Mouse (Mus musculus) urinary bladder, adult 2 months (tissue): ENCODE measurements around the gene Msrb3. TPM values are rescaled to one million over a fixed set of nuclear protein-coding genes. Genes with fewer than 3 reads are reported as not detected.

ENCODE experiments used
- DNase-seq: peaks from one replicate; pipeline ENCODE4 v3.0.0; 2022; ENCODE audit warnings: low spot score
- polyA plus RNA-seq: library from polyadenylated mRNA; depleted of rRNA; stranded (reverse); fragments of >200 nt; gene quantifications from 2 replicates; pipeline ENCODE4 v1.2.3, GENCODE M21; 2012; rRNA removed

The Msrb3 gene
- 142 and 145 TPM in 2 replicates for polyA plus RNA-seq

GRCm38 (mm10) chr10:120898785-120899762, at the start of gene Msrb3:
TSS of gene Msrb3 (minus strand) at chr10:120899101.
- peak; percentile 76 for DNase-seq

- no peak for DNase-seq
These were observed 49.6 kb upstream of the Msrb3 start for GRCm38 (mm10) chr10:120948461-120948860.

DNA sequence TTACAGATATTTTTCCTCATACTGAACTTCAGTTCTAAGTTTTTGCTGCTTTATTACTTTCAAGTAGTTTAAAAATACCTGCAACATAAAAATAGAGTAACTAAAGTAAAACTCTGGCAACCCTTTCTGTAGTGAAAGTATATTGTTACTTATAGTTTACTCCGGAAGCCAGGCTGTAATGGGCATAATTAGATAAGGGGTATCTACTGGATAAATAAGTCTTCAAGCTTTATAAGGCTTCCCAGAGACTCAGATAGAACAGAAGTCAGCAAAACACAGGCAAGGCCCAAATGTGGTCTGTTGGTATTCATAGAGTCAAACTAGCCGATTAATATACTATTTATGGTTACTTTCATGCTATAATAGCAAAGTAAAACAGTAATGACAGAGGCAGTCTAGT, 48.9 kb upstream of the Msrb3 start:
- no peak for DNase-seq

DNA sequence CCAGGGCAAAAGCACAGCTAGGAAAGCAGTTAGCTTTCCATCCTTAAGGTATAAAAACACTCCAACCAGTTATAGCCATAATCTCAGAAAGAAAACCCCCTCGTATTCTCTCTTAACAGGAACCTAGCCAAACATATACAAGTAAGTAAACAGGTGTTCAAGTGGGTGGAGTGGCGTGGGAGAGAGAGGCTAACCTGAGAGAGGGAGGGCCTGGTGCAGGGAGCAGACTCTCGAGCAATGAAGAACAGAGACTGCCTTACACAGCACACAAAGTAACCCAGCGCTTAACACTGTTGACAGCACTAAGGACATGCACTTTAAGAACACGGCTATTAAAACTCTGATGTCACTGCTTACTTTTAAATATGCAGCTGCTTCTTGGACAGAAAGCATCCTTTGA, 47.9 kb upstream of the Msrb3 start:
- no peak for DNase-seq

DNA sequence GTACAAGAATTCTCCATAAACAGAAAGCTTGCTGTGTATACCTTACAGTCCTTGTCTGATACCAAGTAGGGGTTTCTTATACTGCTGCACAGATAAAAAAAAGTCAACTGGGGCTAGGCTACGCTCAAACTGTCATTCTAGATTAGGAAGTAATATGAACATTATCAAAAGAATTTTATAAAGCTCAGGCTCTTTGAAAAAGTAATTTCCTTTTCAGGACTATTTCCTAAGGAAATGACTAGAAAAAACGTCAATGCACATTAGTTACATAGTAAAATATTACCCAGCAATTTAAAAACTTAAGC, 40.0 kb upstream of the Msrb3 start:
- no peak for DNase-seq

- DNase-seq, result no peak
These were observed 39.4 kb upstream of the Msrb3 start for GRCm38 (mm10) chr10:120938077-120938903.

- no peak for DNase-seq
These were observed 30.6 kb upstream of the Msrb3 start for GRCm38 (mm10) chr10:120929536-120929935.

- DNase-seq, result no peak
These were observed 29.3 kb upstream of the Msrb3 start for GRCm38 (mm10) chr10:120928183-120928582.

DNA sequence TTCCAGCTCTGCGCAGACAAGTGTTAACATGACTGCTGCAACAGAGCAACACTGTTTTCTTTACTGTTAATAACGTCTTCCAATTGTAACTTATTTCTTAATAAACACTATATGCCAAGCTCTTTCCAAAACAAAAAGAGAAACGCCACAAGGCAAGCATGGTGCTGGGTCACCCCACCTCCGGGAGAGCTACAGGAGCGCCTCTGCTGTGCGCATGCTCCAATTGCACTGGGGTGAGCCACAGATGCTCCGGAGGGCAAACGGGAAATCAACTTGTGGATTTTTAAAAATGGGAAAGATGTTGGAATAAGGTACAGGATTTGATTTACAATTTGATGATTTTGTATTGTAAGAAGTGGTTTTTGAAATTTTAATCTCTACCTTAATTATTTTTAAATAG, 27.3 kb upstream of the Msrb3 start:
- DNase-seq, result no peak

- no peak for DNase-seq
These were observed 22.6 kb upstream of the Msrb3 start for GRCm38 (mm10) chr10:120921501-120921900.

DNA sequence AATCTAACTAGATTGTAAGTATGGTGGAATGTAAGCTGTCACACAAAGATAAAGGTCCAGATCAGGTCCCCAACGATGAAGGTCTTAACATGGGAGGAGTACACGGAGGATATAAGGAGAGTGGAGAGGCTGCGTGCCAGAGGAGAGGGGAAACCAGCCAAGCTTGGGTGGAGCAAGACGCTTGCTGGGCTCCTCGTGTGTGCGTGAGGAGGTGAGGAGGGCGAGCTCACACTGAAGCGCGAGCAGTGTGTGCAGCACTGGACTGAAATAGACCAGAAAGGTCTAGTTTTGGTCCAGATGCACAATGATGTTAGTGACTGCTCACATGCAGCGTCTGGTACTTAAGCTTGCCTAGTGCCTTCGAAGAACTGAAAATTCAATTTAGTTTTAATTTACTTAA, 21.7 kb upstream of the Msrb3 start:
- DNase-seq, result no peak

DNA sequence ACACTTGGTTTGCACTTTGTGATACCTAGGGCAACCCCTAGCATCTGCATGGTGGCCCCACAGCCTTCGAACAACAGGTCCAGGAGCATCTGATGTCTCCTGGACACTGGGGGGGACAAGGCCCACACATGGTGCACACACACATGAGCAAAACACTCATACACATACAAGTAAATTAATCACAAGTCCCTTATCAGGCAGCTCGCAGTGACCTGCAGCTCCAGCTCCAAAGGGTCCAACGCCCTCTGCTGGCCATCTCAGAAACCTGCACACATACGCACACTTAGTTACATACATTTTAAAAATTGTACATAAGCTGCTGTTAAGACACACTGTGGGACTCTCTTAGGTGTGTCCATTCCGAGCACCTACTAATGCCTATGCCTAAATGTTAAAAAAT, 17.3 kb upstream of the Msrb3 start:
- no peak for DNase-seq

DNA sequence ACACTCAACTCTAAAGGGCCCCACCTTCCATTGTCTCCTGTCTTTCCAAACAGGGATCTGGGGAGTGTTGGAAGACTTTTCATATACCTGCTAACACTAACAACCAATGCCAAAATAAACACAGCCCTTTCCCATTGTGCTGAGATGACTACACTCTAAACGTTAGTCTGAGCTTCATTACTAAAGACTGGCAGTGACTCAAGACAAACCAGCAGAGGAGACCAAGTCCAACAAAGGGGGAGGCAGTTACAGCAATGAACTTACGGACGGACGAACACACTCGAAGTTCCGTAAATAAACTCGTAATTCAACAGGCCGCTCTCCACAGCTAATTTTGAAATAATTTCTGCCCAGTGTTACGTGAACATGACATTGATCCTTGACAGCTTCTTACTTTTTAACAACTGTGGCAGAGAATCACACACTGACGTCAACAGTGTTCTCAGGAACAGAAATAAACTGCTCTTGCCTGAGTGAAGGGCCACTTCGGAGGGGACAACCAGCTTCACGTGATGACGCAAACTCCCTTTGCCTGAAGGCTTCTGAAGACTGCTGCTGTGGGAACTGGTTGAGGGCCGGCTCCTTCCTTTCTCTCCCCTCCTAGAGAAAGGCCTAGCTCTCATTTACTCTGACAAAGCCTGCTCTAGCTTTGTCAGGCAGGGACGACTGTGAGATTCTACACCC, 16.2 kb upstream of the Msrb3 start:
- no peak for DNase-seq

GRCm38 (mm10) chr10:120914286-120914685, 15.4 kb upstream of the Msrb3 start:
- DNase-seq, result no peak

GRCm38 (mm10) chr10:120913796-120914195, 14.9 kb upstream of the Msrb3 start:
- DNase-seq, result no peak

DNA sequence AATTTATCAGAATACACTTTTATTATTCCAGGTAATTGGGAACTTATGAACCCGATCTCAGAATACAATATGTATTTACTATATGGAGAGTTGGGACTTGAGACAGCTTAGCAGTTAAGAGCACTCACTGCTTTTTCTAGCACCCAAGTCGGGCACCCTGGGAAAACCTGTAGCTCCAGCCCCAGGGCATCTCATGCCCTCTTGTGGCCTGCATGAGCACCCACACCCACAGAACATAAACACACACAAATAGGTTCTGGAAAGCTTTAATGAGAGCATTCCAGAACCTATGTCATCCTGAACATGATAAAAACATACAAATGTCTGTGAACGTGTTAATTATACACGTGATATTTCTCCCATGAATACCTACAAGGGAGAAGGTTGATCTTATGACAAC, 13.1 kb upstream of the Msrb3 start:
- DNase-seq, result no peak

DNA sequence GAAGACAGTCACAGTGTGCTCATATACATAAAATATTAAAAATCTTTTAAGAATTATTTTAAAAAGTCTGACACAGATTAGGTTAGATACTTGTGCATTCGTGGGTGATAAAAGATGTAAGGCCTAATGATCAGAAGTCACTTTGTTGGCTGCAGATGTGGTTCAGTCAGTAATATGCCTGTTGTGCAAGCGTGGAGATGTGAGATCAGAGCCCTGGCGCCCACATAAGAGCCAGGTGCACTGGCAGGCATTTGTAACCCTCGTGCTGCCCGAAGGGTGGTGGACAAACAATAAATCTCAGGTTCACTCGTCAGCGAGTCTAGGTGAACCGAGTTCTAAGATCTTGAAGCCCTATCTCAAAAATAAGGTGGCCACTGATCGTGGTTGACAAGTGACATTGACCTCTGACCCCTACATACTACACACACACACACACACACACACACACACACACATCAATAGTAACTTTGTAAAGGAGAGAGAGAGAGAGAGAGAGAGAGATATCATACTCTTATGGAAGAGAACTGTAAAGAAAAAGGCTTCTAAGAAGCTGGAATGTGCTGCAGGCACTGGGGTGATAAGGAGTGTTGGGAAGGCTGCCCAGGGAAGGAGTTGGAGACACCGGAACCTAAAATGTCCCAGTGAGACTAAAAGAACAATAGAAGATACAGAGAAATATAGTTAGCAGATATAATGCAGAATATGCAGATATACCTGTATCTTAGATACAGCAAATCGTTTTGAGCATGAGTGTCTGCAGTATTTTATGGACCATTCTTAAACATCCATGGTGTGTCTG, 10.1 kb upstream of the Msrb3 start:
- DNase-seq, result no peak

- no peak for DNase-seq
These were observed 5.8 kb upstream of the Msrb3 start for GRCm38 (mm10) chr10:120904676-120905075.

GRCm38 (mm10) chr10:120903843-120904468, 5.1 kb upstream of the Msrb3 start:
- no peak for DNase-seq

GRCm38 (mm10) chr10:120901746-120902145, 2.8 kb upstream of the Msrb3 start:
- no peak for DNase-seq

DNA sequence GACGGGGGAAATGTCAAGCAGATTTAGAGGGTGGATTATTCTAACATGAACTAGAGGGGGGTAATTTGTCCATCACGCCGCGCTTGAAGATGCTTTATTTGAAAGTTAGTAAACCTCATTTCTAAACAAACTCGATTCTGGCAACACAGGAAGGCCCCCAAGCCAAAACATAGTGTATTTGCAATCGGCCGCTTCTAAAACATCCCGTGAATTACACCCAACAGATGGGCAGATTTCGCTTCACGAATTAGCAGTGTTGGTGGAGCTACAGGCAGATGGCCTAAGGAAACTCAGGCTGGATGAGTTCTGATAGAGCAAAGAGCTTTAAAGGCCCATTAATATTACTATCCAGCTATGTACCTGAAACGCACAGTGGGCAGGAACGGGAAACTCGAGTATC, 1.2 kb upstream of the Msrb3 start:
- DNase-seq, result no peak
